Mouse (Mus musculus): ENCODE measurements around the gene Mrgpre. TPM values are rescaled to one million over a fixed set of nuclear protein-coding genes. Genes with fewer than 3 reads are reported as not detected.

The Mrgpre gene
- polyA plus RNA-seq (2015; fragmentation: Nextera tagmentation; extraction: Ambion mirVana) = 1.4 and 1.6 TPM in 2 replicates

GRCm38 (mm10) chr7:143783996-143784829, at the start of gene Mrgpre:
TSS of gene Mrgpre (minus strand) at chr7:143784500.
- peak; percentile 90 for ATAC-seq (ENCODE audit: low read depth)

GRCm38 (mm10) chr7:143833581-143834190, 49.4 kb upstream of the Mrgpre start:
- Histone ChIP-seq H3K27ac (ENCODE audit: low read length) (no peak overlapping the region), H3K4me1 (replicated peaks; ENCODE audit: control insufficient read depth, insufficient read depth, low read length) (peaks cover 9% of the 10 kb centered on the region), H3K27me3 (ENCODE audit: control insufficient read depth, insufficient read depth, low read depth, low read length) (no peaks in the 10 kb centered on the region), H3K9me3 (ENCODE audit: control insufficient read depth, low read length) (no peaks in the 10 kb centered on the region), H3K9ac (ENCODE audit: low read length) (no peak overlapping the region), H3K4me3 (ENCODE audit: low read length) (no peak overlapping the region), H3K4me2 (ENCODE audit: low read depth, low read length) (no peak overlapping the region), H3K36me3 (ENCODE audit: control insufficient read depth, insufficient read depth, low read length) (0 out of 2 replicates have a peak, but pooled peaks cover 3% of the 10 kb centered on the region)
- WGBS = 72% methylated on average over 6 of the region's 6 CpGs
- ATAC-seq (ENCODE audit: low read depth) = no peak

More at GRCm38 (mm10) chr7:143783996-143784829, at the start of gene Mrgpre:
- Histone ChIP-seq H3K36me3 (ENCODE audit: control insufficient read depth, insufficient read depth, low read length) (no peaks in the 10 kb centered on the region), H3K9ac (ENCODE audit: low read length) (peak within 1 kb of the TSS; percentile 65), H3K27me3 (ENCODE audit: control insufficient read depth, insufficient read depth, low read depth, low read length) (no peaks in the 10 kb centered on the region), H3K4me2 (ENCODE audit: low read depth, low read length) (peak within 1 kb of the TSS; percentile 84), H3K9me3 (ENCODE audit: control insufficient read depth, low read length) (no peaks in the 10 kb centered on the region), H3K27ac (ENCODE audit: low read length) (peak within 1 kb of the TSS; percentile 57), H3K4me1 (replicated peaks; ENCODE audit: control insufficient read depth, insufficient read depth, low read length) (peaks cover 18% of the 10 kb centered on the region), H3K4me3 (ENCODE audit: low read length) (peak within 1 kb of the TSS; percentile 53)
- whole genome bisulfite sequencing = 3% methylated on average over 20 of the region's 21 CpGs

GRCm38 (mm10) chr7:143832611-143833010, 48.3 kb upstream of the Mrgpre start:
- 88% methylated on average over 2 of the region's 2 CpGs for WGBS
- Histone ChIP-seq H3K9me3 (ENCODE audit: control insufficient read depth, low read length) (no peaks in the 10 kb centered on the region), H3K4me3 (ENCODE audit: low read length) (no peak overlapping the region), H3K9ac (ENCODE audit: low read length) (no peak overlapping the region), H3K27ac (ENCODE audit: low read length) (no peak overlapping the region), H3K36me3 (ENCODE audit: control insufficient read depth, insufficient read depth, low read length) (no peaks in the 10 kb centered on the region), H3K4me1 (replicated peaks; ENCODE audit: control insufficient read depth, insufficient read depth, low read length) (peaks cover 9% of the 10 kb centered on the region), H3K27me3 (ENCODE audit: control insufficient read depth, insufficient read depth, low read depth, low read length) (no peaks in the 10 kb centered on the region), H3K4me2 (ENCODE audit: low read depth, low read length) (no peak overlapping the region)
- no peak for ATAC-seq (ENCODE audit: low read depth)

GRCm38 (mm10) chr7:143832196-143832595, 47.9 kb upstream of the Mrgpre start:
- WGBS = 72% methylated on average over 8 of the region's 8 CpGs
- Histone ChIP-seq H3K9ac (ENCODE audit: low read length) (no peak overlapping the region), H3K4me1 (replicated peaks; ENCODE audit: control insufficient read depth, insufficient read depth, low read length) (peaks cover 9% of the 10 kb centered on the region), H3K27ac (ENCODE audit: low read length) (no peak overlapping the region), H3K9me3 (ENCODE audit: control insufficient read depth, low read length) (no peaks in the 10 kb centered on the region), H3K4me2 (ENCODE audit: low read depth, low read length) (no peak overlapping the region), H3K36me3 (ENCODE audit: control insufficient read depth, insufficient read depth, low read length) (no peaks in the 10 kb centered on the region), H3K27me3 (ENCODE audit: control insufficient read depth, insufficient read depth, low read depth, low read length) (no peaks in the 10 kb centered on the region), H3K4me3 (ENCODE audit: low read length) (no peak overlapping the region)
- ATAC-seq (ENCODE audit: low read depth) = no peak

DNA sequence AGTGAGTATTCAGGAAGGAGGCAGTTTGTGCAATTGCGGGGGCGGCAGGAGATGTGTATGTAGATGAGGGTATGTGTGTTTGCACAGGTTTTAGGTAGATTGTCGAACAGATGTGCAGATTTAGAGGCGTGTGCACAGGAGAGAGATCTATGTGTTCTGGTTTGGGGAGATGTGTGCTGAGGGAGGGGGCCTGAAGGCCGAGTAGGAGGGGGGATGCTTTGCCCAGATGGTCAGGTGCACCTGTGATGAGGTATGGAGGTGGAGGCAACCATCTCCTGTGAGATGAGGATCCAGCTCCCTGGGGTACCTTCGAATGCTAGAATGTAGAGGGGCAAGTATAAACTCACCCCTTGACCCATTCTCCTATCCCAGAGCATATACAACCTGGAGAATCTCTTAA, 46.1 kb upstream of the Mrgpre start:
- ATAC-seq (ENCODE audit: low read depth) = no peak
- WGBS = 2% methylated on average over 6 of the region's 6 CpGs

GRCm38 (mm10) chr7:143829504-143830331, 45.4 kb upstream of the Mrgpre start:
- H3K27me3 ChIP-seq (ENCODE audit: control insufficient read depth, insufficient read depth, low read depth, low read length) = no peaks in the 10 kb centered on the region
- no peaks in the 10 kb centered on the region for H3K9me3 ChIP-seq (ENCODE audit: control insufficient read depth, low read length)
- peak overlapping the region; percentile 93 for H3K4me2 ChIP-seq (ENCODE audit: low read depth, low read length)
- peak overlapping the region; percentile 79 for H3K9ac ChIP-seq (ENCODE audit: low read length)
- H3K4me1 ChIP-seq (replicated peaks; ENCODE audit: control insufficient read depth, insufficient read depth, low read length) = peaks cover 9% of the 10 kb centered on the region
- under 1% methylated on average over 37 of the region's 37 CpGs for WGBS
- peak overlapping the region; percentile 96 for H3K27ac ChIP-seq (ENCODE audit: low read length)
- H3K36me3 ChIP-seq (ENCODE audit: control insufficient read depth, insufficient read depth, low read length) = no peaks in the 10 kb centered on the region
- ATAC-seq (ENCODE audit: low read depth) = peak; percentile 98
- peak overlapping the region; percentile 84 for H3K4me3 ChIP-seq (ENCODE audit: low read length)

More for the DNA sequence above, 46.1 kb upstream of the Mrgpre start:
- Histone ChIP-seq H3K4me2 (ENCODE audit: low read depth, low read length) (peak overlapping the region; percentile 93), H3K9me3 (ENCODE audit: control insufficient read depth, low read length) (no peaks in the 10 kb centered on the region), H3K4me1 (replicated peaks; ENCODE audit: control insufficient read depth, insufficient read depth, low read length) (peaks cover 9% of the 10 kb centered on the region), H3K4me3 (ENCODE audit: low read length) (peak overlapping the region; percentile 84), H3K27me3 (ENCODE audit: control insufficient read depth, insufficient read depth, low read depth, low read length) (no peaks in the 10 kb centered on the region), H3K27ac (ENCODE audit: low read length) (peak overlapping the region; percentile 46), H3K9ac (ENCODE audit: low read length) (peak overlapping the region; percentile 79), H3K36me3 (ENCODE audit: control insufficient read depth, insufficient read depth, low read length) (no peaks in the 10 kb centered on the region)

DNA sequence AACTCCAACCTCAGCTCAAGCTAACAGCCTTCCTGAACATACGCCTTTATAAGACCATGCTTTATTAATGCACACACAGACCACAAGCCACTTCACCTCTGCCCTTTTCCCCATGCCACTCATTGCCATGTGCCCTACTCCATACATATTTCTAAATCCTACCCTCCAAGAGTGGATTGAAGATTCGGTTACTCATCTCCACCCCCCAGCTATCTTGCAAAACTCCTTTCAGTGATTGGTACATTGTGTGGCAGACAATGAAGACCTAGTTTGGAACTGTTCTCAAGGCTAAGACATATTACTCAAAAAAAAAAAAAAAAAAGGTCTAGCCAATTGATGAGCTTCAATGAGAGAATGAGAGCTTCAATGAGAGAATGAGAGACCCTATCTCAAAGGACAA, 42.7 kb upstream of the Mrgpre start:
- Histone ChIP-seq H3K4me3 (ENCODE audit: low read length) (no peak overlapping the region), H3K4me1 (replicated peaks; ENCODE audit: control insufficient read depth, insufficient read depth, low read length) (peaks cover 15% of the 10 kb centered on the region), H3K27me3 (ENCODE audit: control insufficient read depth, insufficient read depth, low read depth, low read length) (no peaks in the 10 kb centered on the region), H3K9ac (ENCODE audit: low read length) (no peak overlapping the region), H3K27ac (ENCODE audit: low read length) (no peak overlapping the region), H3K9me3 (ENCODE audit: control insufficient read depth, low read length) (no peaks in the 10 kb centered on the region), H3K36me3 (ENCODE audit: control insufficient read depth, insufficient read depth, low read length) (no peaks in the 10 kb centered on the region), H3K4me2 (ENCODE audit: low read depth, low read length) (no peak overlapping the region)
- 77% methylated on average over 2 of the region's 2 CpGs for WGBS
- no peak for ATAC-seq (ENCODE audit: low read depth)

DNA sequence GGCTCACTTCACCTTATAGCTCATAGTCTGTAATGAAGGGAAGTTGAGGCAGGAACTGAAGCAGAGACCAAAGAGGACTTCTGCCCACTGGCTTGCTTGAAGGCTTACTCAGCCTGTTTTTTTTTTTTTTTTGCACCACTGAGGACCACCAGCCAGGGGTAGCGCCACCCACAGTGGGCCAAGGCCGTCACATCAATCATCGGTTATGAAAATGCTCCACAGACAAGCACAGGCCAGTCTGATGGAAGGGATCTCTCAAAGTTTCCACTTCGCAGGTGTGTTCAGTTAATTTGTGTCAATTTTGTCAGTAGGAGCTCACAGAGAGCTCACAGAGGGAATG, 38.9 kb upstream of the Mrgpre start:
- Histone ChIP-seq H3K4me2 (ENCODE audit: low read depth, low read length) (peak overlapping the region; percentile 64), H3K36me3 (ENCODE audit: control insufficient read depth, insufficient read depth, low read length) (peaks cover 4% of the 10 kb centered on the region), H3K9me3 (ENCODE audit: control insufficient read depth, low read length) (no peaks in the 10 kb centered on the region), H3K4me3 (ENCODE audit: low read length) (peak overlapping the region; percentile 47), H3K27me3 (ENCODE audit: control insufficient read depth, insufficient read depth, low read depth, low read length) (no peaks in the 10 kb centered on the region), H3K4me1 (replicated peaks; ENCODE audit: control insufficient read depth, insufficient read depth, low read length) (peaks cover 9% of the 10 kb centered on the region), H3K27ac (ENCODE audit: low read length) (peak overlapping the region; percentile 68), H3K9ac (ENCODE audit: low read length) (peak overlapping the region; percentile 66)
- 75% methylated on average over 4 of the region's 4 CpGs for WGBS
- no peak for ATAC-seq (ENCODE audit: low read depth)
